Mouse (Mus musculus): ENCODE data around the gene Olfr1094. TPM values are rescaled to one million over a fixed set of nuclear protein-coding genes. Genes with fewer than 3 reads are reported as not detected.

Olfr1094 gene
- not detected in 4 replicates for total RNA-seq (2023; ENCODE audit: inconsistent age)

GRCm38 (mm10) chr2:86824363-86824762 is at the start of gene Olfr1094:
Gene Olfr1094 (plus strand): TSS chr2:86824663.

GRCm38 (mm10) chr2:86782179-86782578 is 42.3 kb upstream of the Olfr1094 start, which contains the start of gene Olfr1093:
Gene Olfr1093 (plus strand): TSS chr2:86782479.

GRCm38 (mm10) chr2:86809918-86810317 is 14.5 kb upstream of the Olfr1094 start, which contains the start of gene Olfr141:
Gene Olfr141 (minus strand): TSS chr2:86810018.

GRCm38 (mm10) chr2:86851596-86851995 is 27.1 kb downstream of the Olfr1094 start, which contains the start of gene Olfr1095:
Gene Olfr1095 (minus strand): TSS chr2:86851696.

GRCm38 (mm10) chr2:86874702-86875101 is 50.2 kb downstream of the Olfr1094 start, which contains the start of gene Gm13723:
Gene Gm13723 (minus strand): TSS chr2:86874802.

Other genes starting within 250 kb of the Olfr1094 start
- gene Olfr1082, start 225.7 kb upstream of the Olfr1094 start, total RNA-seq (2023; ENCODE audit: inconsistent age) = not detected in 4 replicates
- gene Olfr1084, start 184.9 kb upstream of the Olfr1094 start, total RNA-seq (2023; ENCODE audit: inconsistent age) = not detected in 4 replicates
- gene Olfr1085, start 162.6 kb upstream of the Olfr1094 start, total RNA-seq (2023; ENCODE audit: inconsistent age) = not detected in 4 replicates
- not detected in 4 replicates for gene Olfr1086, start 144.6 kb upstream of the Olfr1094 start, total RNA-seq (2023; ENCODE audit: inconsistent age)
- not detected in 4 replicates for gene Olfr1087, start 126.3 kb upstream of the Olfr1094 start, total RNA-seq (2023; ENCODE audit: inconsistent age)
- not detected in 4 replicates for gene Olfr1089, start 91.0 kb upstream of the Olfr1094 start, total RNA-seq (2023; ENCODE audit: inconsistent age)
- gene Olfr1090, start 65.7 kb upstream of the Olfr1094 start, total RNA-seq (2023; ENCODE audit: inconsistent age) = not detected in 4 replicates
- not detected in 4 replicates for gene Olfr1093, start 42.2 kb upstream of the Olfr1094 start, total RNA-seq (2023; ENCODE audit: inconsistent age)
- not detected in 4 replicates for gene Olfr141, start 14.6 kb upstream of the Olfr1094 start, total RNA-seq (2023; ENCODE audit: inconsistent age)
- not detected in 4 replicates for gene Olfr1095, start 27.0 kb downstream of the Olfr1094 start, total RNA-seq (2023; ENCODE audit: inconsistent age)
- gene Gm13723, start 50.1 kb downstream of the Olfr1094 start, total RNA-seq (2023; ENCODE audit: inconsistent age) = not detected in 4 replicates
- gene Olfr1097, start 67.6 kb downstream of the Olfr1094 start, total RNA-seq (2023; ENCODE audit: inconsistent age) = not detected in 4 replicates
- not detected in 4 replicates for gene Olfr1098, start 99.9 kb downstream of the Olfr1094 start, total RNA-seq (2023; ENCODE audit: inconsistent age)
- not detected in 4 replicates for gene Olfr1099, start 136.0 kb downstream of the Olfr1094 start, total RNA-seq (2023; ENCODE audit: inconsistent age)
- gene Olfr1100, start 155.3 kb downstream of the Olfr1094 start, total RNA-seq (2023; ENCODE audit: inconsistent age) = not detected in 4 replicates
- not detected in 4 replicates for gene Olfr1101, start 166.6 kb downstream of the Olfr1094 start, total RNA-seq (2023; ENCODE audit: inconsistent age)
- not detected in 4 replicates for gene Olfr1102, start 173.7 kb downstream of the Olfr1094 start, total RNA-seq (2023; ENCODE audit: inconsistent age)
- gene Olfr1104, start 202.4 kb downstream of the Olfr1094 start, total RNA-seq (2023; ENCODE audit: inconsistent age) = not detected in 4 replicates
- gene Olfr1105, start 211.9 kb downstream of the Olfr1094 start, total RNA-seq (2023; ENCODE audit: inconsistent age) = not detected in 4 replicates
- gene Olfr1106, start 227.6 kb downstream of the Olfr1094 start, total RNA-seq (2023; ENCODE audit: inconsistent age) = not detected in 4 replicates

All from B cell, adult (primary cell).